Mouse (Mus musculus) thymus, adult 2 months (tissue): ENCODE data around the gene Dixdc1. TPM values are rescaled to one million over a fixed set of nuclear protein-coding genes. Genes with fewer than 3 reads are reported as not detected.

Experiments
- DNase-seq: peaks from one replicate; pipeline ENCODE4 v3.0.0; 2021
- H3K27ac ChIP-seq: fragments of 200-500 bp; 2 replicates; pipeline ENCODE4 v1.5.1; 2012; ENCODE audit warnings: low read length, control low read depth; ENCODE audit not compliant: control insufficient read depth, insufficient read depth
- H3K27me3 ChIP-seq: fragments of 200-500 bp; 2 replicates; pipeline ENCODE4 v1.6.1; 2012; ENCODE audit warnings: mild to moderate bottlenecking, low read length, moderate library complexity, mixed read lengths; ENCODE audit not compliant: control insufficient read depth, insufficient read depth
- H3K36me3 ChIP-seq: fragments of 200-500 bp; 2 replicates; pipeline ENCODE4 v1.6.1; 2012; ENCODE audit warnings: mild to moderate bottlenecking, low read length, moderate library complexity; ENCODE audit not compliant: control insufficient read depth, insufficient read depth
- H3K4me1 ChIP-seq: fragments of 200-500 bp; replicated peaks from 2 replicates; pipeline ENCODE4 v1.6.1; 2012; ENCODE audit warnings: low read length; ENCODE audit not compliant: control insufficient read depth, insufficient read depth
- H3K4me3 ChIP-seq: fragments of 200-500 bp; 2 replicates; pipeline ENCODE4 v1.5.1; 2012; ENCODE audit warnings: mild to moderate bottlenecking, low read length, control low read depth, moderate library complexity; ENCODE audit not compliant: control insufficient read depth, insufficient read depth
- CTCF ChIP-seq: fragments of 200-500 bp; IDR thresholded peaks from 2 replicates; pipeline ENCODE4 v1.5.1; 2012; ENCODE audit warnings: mild to moderate bottlenecking, control low read depth, low read length, moderate library complexity, borderline replicate concordance; ENCODE audit not compliant: control insufficient read depth, poor library complexity, insufficient read depth; ENCODE audit errors: extremely low read depth
- POLR2A ChIP-seq: fragments of 200-500 bp; IDR thresholded peaks from 2 replicates; pipeline ENCODE4 v1.6.1; 2012; ENCODE audit warnings: mild to moderate bottlenecking, low read length, control low read depth, moderate library complexity; ENCODE audit not compliant: control insufficient read depth, poor library complexity, insufficient read depth; ENCODE audit errors: extremely low read depth
- WGBS: fragments of 180-500 bp; shearing (Covaris S2); methylation state at CpG from one replicate; pipeline ENCODE4 v1.1.7; 2018; 5-methylcytosine and 5-hydroxymethylcytosine counted together
- polyA plus RNA-seq: library from polyadenylated mRNA; depleted of rRNA; stranded (reverse); fragments of >200 nt; gene quantifications from 2 replicates; pipeline ENCODE4 v1.2.3, GENCODE M21; 2012

Gene Dixdc1
- polyA plus RNA-seq, 1 experiment: 0.77 TPM

DNA sequence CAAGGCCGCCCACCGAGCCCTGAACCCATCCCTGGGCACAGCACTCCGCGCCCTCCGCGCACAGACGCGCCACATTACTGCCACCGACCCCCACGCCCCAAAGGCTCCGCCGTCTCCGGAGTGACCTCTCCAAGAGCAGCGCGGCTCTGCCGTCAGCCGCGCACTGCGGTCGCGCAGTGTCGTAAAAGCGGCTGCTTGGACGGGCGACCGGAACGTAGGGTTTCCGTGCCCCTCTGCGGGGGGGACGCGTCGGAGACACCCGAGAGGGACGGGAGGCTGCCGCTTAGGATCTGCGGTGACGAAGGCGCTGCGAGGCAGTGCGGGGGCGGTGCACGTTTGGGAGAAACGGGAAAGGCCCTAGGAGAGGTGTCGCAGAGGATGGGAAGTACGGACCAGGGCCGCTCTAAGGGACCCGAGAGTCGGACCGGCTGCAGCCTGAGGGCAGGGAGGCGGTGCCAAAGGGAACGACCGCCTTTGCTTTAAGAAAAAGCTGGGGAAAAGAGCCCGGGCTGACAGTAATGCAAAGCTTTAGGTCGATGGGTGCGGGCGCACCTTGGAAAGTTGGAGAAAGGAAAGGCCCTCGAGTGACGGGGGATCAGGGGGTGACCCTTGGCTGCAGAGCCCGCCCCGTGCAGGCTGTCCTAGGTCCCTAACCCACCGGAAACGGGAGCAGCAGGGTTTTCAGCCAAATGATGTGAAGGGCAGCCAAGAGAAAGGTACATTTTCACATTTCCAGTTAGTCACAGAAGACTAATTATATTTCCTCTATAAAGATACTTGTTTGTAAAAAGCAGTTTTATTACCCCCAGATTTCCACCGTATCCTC, 79.7 kb downstream of the Dixdc1 start, which contains the start of gene Dlat:
Gene Dlat, minus strand, starts transcription at position 389 of the 826 bp plus-strand sequence.
- Histone ChIP-seq H3K27ac (no peak within 1 kb of the TSS), H3K36me3 (no peaks in the 10 kb centered on the region), H3K4me1 (peaks cover 4% of the 10 kb centered on the region), H3K4me3 (peak within 1 kb of the TSS; percentile 97), H3K27me3 (no peaks in the 10 kb centered on the region)
- TF ChIP-seq CTCF (no peak; the same call in 1 of the 2 replicates), POLR2A (peak; percentile 81)
- under 1% methylated on average over 63 of the region's 63 CpGs for WGBS
- peak; percentile 86 for DNase-seq

DNA sequence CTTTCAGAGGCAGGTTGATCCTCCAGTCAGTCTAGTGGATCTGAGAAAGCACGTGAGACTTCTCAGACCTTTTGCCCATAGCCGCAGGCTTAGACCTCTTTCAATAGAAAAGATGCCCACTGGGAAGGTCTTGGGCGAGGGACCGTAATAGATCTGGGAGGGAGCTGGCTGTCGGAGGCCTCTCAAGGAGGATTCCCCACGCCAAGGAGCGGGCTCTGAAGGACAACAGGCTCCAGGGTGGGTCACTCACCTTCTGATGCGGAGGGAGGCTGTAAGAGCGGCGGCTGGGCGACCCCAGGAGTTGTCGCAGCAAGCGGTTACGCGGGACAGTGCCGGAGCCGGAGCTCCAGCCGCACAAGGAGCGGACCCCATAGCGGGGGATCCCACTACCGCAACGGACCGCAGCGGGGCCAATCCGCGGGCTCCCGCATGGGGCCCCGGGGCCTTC, 80.4 kb downstream of the Dixdc1 start:
- Histone ChIP-seq H3K4me3 (peak overlapping the region; percentile 97), H3K27me3 (no peaks in the 10 kb centered on the region), H3K4me1 (peaks cover 4% of the 10 kb centered on the region), H3K36me3 (no peaks in the 10 kb centered on the region), H3K27ac (no peak overlapping the region)
- TF ChIP-seq POLR2A: no peak
- TF ChIP-seq CTCF: no peak
- under 1% methylated on average over 28 of the region's 28 CpGs for WGBS
- no peak for DNase-seq

DNA sequence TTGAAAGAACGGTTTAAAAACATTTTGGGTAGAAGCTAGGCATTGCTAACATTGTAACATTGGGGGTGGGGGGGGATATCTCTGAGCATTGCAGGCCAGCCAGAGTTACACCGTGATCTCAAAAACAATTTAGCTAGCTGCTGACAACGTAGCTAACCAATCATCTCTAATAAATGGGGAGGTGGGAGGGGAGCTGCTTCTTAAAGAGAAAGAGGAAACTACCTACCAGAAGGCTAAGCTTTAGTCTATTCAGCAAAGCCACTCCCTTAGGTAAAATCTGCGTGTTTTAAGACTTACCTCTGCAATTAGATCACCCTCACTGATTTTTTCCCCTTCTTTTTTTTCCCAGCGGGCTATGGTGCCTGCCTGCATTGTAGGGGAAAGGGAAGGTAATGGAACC, 80.9 kb downstream of the Dixdc1 start:
- 23% methylated on average over 5 of the region's 5 CpGs for WGBS
- peaks cover 4% of the 10 kb centered on the region for H3K4me1 ChIP-seq
- no peak overlapping the region for H3K27ac ChIP-seq
- no peak for DNase-seq
- no peaks in the 10 kb centered on the region for H3K36me3 ChIP-seq
- H3K4me3 ChIP-seq: no peak overlapping the region
- no peaks in the 10 kb centered on the region for H3K27me3 ChIP-seq
- no peak for TF ChIP-seq POLR2A
- TF ChIP-seq CTCF: no peak

DNA sequence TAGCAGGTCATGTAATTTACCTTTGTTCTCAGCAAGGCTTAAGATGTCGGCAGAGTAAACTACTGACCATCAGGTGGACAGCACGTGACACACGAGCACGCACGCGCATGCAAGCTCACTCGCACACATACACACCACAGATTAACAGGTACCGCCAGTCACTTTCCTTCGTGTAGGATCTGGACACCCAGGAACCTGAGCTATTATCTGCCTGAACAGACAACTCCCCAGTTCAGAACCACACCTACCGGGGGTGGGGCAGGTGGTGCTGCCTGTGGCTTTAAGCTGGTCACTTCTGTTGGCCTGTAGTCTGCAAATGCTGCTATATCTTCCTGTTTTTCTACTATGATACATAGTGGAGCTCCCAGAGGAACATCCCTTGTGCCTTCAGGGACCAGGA, 88.8 kb downstream of the Dixdc1 start:
- Histone ChIP-seq H3K36me3 (peaks cover 29% of the 10 kb centered on the region), H3K4me1 (no peaks in the 10 kb centered on the region), H3K4me3 (no peak overlapping the region), H3K27me3 (no peaks in the 10 kb centered on the region), H3K27ac (no peak overlapping the region)
- DNase-seq: no peak
- TF ChIP-seq CTCF (no peak), POLR2A (no peak)
- 97% methylated on average over 10 of the region's 10 CpGs for WGBS

DNA sequence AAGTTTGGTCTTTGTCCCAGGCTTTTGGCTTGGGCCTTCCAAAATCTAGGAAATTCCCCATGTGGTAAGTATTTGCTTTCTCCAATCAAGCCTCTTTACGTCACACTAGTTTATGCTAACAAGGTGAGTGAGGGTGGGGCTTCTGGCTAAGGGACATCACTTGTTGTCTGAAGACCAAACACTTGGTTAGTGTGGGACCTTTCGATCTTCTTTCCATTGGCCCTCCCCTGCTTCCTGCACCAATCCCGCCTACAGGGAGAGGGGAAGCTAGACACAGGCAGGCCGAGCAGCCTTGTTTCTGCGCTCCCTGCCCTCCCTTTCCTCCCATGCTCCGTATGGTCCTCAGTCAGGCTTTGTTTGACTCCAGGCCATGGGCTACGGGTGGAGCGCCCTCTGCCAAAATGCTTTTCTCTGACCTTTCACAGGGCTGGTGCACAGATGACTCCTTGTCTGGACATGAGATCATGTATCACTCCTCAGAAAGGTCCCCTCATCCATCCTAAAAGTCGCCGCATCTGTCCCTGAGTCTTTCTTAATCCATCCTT, 92.4 kb downstream of the Dixdc1 start:
- 96% methylated on average over 10 of the region's 10 CpGs for WGBS
- H3K36me3 ChIP-seq: peaks cover 50% of the 10 kb centered on the region
- TF ChIP-seq CTCF: no peak

DNA sequence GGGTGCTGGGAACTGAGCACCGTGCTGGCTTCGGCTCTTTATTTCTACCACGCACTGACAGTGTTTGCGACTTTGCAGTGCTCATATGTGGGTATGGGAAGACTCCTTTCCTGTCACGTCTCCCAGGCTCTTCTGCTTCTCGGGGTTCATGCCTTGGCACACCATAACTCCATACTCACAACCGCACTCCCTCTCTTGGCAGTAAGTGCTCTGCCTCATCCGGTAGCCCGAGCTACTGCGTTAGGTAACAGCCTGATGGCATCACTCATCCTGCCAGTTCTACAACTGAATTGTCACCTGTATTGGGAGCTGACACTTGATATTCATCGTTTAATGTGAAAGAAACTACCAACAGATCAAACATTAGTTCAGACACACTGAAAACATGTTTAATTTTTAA, 105.0 kb downstream of the Dixdc1 start:
- DNase-seq: no peak
- 96% methylated on average over 11 of the region's 11 CpGs for WGBS
- no peak for TF ChIP-seq POLR2A
- TF ChIP-seq CTCF: no peak
- H3K4me1 ChIP-seq: no peaks in the 10 kb centered on the region
- no peaks in the 10 kb centered on the region for H3K27me3 ChIP-seq
- no peak overlapping the region for H3K27ac ChIP-seq
- H3K36me3 ChIP-seq: peaks cover 6% of the 10 kb centered on the region
- no peak overlapping the region for H3K4me3 ChIP-seq

More for the DNA sequence above, 92.4 kb downstream of the Dixdc1 start:
- DNase-seq: no peak
- H3K27me3 ChIP-seq: no peaks in the 10 kb centered on the region
- no peak overlapping the region for H3K4me3 ChIP-seq
- no peak overlapping the region for H3K27ac ChIP-seq
- H3K4me1 ChIP-seq: no peaks in the 10 kb centered on the region
